Mouse (Mus musculus): ENCODE results near the gene Naa20.

DNA sequence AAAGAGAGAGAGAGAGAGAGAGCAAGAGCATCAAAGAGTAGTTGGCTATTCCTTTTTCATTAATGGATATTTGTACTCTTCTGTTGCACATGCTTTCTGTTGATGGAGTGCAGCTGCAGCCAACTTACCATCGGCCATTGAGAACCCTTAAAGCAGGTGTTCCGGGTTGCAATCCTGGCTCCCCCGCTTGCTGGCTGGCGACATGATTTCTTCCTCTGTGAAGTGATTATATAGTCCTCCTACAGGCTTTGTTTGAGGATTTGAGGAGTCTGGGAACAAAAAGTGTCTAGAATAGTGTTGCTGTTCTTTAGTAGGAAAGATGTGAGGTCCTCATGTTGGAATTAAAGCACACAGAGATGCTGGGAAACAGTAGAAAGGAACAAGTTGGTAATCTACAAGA lies 30.6 kb upstream of the Naa20 start:
- TF ChIP-seq POLR2A (IDR thresholded peaks at IDR 0.05; ENCODE audit: low read depth, low read length): no peak
- no peak for TF ChIP-seq CTCF (IDR thresholded peaks at IDR 0.05; ENCODE audit: borderline replicate concordance, insufficient read depth, low read length)

All from embryonic fibroblast, embryonic 13.5 days (primary cell).